Mouse (Mus musculus) R1 (cell line): Measurements from ENCODE around the gene Gbx2.

Source experiments
- DNase-seq: peaks from one replicate; pipeline ENCODE4 v3.0.0-alpha.2; 2018; ENCODE audit warnings: low read depth, low spot score

The Gbx2 gene

DNA sequence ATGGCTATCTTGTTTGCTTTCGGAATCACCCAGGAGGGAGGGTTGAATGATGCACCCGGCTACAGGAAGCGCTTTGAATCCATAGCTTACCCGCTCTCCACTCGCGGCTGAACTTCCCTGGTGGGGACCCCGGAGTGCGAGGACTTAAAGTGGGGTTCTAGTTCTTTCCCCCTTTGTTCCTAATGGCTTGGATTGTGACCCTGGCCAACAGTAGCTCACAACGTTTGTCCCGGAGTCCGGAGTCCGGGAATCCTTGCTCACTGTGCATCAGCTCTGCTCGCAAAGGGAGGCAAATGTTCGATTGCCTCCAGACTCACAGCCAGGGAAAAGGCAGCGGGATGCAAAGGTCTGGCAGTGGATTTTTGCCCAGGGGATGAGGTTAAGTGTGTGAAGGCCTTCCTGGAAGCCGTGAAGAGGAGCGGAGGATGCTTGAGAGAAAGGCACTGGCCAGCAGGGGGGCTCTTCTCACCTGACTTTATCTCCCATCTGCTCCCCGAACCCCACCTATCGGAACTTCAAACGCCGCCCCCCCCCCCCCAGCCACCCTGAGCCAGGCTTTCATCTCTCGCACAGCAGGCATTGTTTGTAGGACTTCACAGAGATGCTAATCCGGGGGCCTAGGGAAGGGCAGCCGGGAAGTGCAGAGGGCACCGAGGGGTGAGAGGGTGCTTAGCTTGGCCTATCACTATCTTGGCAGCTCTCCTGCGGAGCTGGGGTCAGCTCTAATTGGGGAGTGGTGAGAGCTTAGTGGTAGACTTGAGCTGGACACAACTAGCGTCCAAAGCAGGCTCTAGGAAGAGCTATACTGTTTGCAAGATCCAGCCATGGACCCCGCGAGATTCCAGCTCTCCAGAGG is 4.7 kb upstream of the Gbx2 start:
- DNase-seq = no peak

DNA sequence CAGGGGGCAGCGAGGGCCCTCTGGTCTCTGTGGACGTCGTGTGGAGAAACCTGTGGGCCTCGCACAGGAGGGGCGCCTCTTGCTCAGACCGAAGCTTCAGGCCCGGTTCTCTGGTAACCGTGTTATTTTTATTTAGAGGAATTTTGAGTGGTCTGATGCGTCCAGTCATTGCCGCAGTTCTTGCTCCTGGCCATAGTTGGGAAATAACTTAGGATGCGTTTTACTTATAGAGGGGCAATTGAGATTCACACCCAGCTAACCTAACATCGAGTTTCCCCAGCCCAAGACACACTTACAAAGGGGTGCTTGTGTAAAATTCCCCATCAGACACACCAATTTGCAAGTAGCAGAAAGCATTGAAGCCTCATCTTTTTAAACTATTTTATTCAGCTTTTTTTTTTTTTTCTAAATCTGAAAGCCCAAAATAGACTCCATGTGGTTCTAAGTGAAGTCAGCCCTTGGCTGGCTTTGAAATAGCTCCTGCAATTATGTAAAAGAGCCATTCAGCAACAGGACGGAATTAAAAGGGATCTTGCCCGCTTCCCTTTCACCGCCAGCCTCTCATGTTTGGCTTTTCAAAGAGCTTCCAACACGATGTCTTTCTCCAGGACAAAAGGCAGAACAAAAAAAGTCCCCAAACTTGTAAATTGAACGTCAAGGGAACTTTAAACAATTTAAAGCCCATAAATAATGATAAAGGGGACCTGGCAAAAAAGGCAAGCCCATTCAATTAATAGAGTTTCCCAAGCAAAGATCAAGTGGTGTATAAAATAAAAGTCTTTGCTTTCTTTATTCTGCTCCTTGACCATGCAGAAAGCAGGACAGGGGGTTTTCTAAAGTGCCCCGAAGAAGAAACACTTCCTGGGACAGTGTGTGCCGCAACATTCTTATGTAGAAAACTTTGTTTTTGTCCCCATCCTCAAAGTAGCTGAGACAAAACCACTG is 3.6 kb upstream of the Gbx2 start:
- DNase-seq = no peak

DNA sequence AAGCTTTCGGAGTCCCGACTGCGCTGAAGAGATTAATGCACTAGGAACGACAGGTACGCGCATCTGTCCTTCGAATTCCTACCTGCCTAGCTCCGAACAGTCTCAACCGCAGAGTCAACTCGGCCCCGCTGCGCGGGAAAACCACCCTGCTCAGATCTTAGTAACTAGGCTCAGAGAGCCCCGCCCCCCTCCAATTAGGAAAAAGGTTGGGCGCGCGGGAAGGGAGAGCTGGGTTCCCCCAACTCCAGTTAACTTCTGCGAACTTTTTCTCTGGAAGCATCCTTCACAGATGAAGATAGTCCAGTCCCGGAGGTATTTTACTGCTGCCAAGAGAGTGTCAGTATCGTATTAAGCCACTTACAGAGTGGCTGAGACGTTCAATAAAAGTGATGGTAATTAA is 2.8 kb upstream of the Gbx2 start:
- DNase-seq = peak; percentile 76

DNA sequence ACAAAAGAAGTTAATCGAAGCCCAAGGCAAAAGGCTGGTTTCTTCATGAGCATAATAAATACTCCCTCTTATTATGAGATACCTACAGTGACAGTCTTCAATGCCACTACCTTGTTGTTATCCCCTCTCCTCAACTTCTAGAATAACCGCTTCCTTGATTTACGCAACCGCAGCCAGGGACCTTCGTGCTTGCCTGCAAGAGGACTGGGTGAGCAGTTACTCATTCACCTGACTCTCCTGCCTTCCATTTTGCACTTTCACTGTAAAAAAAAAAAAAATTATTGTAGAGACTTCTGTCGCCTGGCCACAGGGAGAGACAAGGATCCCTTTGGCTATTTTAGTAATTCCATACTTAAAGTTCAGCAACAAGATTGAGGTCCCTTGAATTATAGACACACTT is 2.0 kb upstream of the Gbx2 start:
- no peak for DNase-seq

DNA sequence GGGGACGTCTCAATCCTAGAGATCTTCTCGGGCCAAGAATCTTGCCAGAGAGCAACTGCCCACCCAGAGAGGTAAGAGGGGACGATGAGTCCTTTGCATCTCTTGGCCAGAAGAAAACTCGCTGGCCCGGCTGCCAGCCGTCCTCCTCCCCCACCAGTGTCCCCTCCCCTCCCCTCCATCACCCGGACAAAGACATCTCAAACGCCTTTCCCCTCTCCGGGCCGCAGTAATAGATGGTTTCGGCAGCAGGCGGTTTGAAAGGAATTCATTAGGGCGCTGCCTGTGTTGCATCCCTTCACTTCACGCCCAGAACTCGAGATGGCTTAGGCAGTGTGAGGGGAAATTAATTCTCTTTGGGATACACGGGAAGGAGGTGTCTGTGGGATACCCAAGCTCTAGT is 1.6 kb upstream of the Gbx2 start:
- no peak for DNase-seq

DNA sequence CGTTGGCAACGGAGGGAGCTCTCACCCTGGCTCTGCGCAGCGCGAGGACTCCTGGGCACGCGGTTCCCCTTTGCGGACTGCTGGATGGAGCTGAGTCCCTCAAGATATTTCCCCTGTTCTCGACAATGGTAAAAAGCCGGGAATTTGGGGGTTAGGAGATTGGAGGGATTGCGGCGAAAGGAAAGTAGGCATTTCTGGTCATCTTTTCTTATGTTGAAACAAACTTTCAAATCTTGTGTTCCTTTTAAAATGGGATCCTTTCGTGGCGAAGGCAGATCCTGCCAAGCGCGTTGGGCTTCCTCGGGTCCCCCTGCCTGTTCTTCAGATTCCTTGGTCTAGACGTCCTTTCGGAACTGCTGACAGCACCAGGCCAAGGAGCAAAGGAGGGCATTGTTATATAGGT is 1.0 kb upstream of the Gbx2 start:
- no peak for DNase-seq

DNA sequence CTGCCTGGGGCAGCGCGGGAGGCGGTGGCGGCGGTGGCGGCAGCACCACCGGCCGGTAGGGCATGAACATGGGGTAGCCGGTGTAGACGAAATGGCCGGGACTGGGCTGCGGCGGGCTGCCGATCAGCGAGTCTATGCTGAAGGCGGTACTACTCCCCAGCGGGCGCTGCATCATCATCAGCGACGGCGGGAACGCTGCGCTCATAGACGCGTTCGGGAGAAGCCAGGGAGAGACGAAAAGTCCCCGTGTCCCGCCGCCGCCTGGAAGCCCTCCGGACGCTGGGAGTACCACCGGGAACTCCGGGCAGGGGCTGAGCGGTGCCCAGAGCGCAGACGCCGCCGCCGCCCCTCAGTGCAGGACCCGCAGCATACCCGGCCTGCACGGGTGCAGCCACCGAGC is 428 bp downstream of the Gbx2 start:
- DNase-seq = no peak

DNA sequence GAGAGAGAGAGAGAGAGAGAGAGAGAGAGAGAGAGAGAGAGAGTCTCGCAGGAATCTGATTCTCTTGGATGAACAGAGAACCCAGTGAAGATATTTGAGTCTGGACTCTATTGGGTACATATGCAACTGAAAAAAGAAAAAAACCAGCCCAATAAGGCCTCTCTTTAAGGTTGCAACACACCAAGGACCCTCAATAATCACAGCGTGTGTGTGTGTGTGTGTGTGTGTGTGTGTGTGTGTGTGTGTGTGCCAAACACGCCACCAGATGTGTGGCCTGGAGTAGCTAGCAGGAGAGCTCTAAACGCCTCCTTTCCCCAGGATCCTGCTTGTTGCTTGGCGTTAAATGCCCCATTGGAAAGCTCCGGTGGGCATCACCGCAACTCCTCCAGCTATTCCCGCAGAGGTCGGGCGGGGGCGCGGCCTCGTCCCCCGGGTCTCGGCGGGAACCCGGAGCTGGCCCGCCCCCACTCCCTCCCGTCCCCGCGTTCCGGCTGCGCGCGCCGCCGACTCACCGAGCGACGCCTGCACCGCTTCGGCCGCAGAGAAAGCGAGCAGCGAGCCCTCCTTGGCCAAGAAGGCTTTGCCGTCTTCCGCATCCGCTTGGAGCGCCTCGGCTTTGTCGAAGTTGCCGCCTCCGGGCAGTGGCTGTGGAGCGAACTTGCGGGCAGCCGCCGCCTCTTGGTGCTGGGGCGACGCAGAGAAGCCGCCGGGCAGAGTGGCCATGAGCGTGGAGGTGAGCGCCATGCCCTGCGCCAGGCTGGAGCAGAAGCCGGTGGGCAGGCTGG is 1.1 kb downstream of the Gbx2 start:
- no peak for DNase-seq

DNA sequence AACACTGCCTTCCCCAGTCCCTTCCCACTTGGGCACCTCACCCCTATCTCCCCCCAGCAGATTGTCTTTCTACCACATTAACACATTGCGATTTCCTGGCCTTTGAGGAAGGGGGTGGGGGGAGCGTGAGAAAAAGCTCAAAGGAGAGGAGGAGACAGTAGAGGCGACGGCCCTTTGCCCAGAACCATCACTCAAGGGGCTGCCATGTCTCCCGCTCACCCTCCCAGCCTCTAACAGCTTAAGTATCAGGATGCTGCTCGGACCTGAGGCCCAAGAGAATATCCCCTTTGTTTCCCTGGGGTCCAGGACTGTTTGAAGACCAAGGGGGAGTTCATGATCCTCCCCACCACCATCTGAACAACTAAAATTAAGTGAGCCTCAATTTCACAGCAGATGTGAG is 1.8 kb downstream of the Gbx2 start:
- DNase-seq = no peak

DNA sequence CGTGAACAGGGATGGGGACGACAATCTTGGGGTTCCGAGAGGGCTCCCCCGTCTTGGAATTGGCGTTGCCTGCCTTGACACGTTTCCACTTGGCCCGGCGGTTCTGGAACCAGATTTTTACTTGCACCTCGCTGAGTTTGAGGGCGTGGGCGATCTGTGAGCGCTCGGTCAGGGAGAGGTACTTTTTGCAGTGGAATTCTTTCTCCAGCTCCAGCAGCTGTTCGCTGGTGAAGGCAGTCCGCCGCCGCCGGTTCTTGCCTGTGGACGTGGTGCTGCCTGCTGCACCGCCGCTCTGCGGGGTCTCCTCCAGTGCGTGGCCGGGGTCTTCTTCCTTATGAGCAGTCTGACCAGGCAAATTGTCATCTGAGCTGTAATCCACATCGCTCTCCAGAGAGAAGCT is 2.3 kb downstream of the Gbx2 start:
- no peak for DNase-seq

DNA sequence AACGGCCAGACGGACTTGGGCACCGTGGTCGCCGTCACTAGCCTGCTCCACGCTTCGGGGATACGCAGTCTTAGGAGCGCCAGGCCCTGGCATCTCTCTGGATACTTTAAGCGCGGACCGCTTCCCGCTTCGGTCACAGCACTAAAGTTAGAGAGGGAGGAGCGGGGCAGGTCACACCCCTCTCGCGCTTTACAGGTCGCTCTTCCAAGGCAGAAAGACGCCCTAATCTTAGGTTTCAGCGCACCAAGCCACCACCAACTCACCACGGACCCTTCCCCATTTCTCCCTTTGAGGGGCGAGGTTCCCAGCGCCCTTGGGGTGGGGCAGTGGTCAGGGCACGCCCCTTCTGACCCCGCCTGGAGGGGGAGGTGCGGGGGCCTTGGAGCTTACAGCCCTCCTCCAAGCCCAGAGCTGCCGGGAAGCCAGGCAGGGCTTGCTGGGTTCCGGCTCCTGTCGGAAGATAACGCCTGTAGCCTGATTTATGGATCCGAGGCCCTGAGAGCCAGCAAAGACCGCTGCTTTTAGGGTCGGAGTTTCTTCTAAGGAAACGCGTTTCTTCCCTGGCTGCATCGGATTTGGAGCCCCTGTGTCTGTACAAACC is 3.8 kb downstream of the Gbx2 start:
- DNase-seq = peak; percentile 82

DNA sequence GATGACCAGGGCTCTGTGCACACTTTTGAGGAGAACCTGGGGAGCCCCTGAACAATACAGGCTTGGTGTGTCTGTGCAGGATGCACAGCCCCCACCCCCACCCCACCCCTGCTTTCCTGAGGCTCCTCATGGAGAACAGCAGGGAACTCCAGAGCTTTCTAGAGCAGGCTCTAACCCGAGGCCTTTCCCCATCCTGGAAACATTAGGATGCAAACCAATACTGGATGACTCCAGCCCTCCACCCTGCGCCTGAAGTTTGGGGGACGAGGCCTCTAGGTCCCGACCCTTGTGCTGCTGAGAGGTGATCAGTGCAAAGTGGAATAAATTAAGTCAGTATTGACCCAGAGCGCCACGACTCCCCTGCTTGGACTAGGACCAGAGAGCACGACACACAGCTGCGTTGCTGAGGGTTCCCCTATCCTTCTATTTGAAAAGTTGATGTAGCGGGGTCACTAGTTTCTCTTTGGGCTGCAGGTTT is 4.4 kb downstream of the Gbx2 start:
- DNase-seq = no peak

DNA sequence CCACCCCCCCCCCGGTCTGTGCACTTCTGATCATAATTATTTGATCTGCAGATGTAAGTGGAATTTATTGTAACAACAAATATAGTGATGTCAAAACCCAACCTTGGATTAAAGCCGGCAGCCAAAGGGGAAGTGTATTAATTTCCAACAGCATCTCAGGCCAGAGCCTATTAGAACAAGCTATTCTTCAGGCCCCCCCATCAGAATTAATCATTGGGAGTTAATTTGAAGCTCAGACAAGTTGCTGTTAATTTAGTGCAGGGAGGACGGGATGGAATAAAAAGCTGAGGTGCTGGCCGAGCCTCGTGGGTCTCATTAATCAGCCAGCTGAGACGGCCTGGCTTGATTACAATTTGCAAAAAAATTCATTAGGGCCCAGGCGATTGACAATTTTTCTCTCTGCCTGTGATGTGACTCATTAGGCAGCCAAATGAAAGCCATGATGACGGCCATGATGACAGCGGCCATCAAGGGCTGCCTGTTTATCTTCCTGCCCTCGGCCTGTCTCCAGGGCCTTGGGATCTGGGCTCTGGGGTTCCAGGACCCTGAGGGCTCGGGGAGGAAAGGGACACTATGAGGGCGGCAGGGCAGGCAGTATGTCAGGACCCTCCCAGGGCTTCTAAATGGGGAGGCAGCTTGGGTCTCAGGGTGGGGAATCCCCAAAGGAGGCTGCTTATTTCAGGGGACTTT is 5.3 kb downstream of the Gbx2 start:
- no peak for DNase-seq

DNA sequence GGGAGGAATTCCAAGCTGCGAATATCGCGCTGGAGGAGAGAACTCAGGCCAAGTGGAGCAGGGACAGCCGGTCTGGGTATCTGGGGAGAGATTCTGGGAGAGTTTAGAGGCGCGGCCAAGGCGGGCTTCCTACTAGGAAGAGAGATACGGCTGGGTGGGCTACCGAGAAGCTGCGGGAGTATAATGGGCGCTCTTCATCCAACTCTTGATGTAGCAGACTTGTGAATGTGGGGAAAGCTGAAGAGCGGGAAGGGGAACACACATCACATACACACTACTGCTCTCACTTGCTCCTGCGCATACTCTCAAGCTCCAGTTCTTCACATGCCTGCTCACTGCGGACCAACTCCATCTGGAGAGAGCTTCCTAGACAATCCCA is 7.3 kb downstream of the Gbx2 start:
- DNase-seq = no peak

DNA sequence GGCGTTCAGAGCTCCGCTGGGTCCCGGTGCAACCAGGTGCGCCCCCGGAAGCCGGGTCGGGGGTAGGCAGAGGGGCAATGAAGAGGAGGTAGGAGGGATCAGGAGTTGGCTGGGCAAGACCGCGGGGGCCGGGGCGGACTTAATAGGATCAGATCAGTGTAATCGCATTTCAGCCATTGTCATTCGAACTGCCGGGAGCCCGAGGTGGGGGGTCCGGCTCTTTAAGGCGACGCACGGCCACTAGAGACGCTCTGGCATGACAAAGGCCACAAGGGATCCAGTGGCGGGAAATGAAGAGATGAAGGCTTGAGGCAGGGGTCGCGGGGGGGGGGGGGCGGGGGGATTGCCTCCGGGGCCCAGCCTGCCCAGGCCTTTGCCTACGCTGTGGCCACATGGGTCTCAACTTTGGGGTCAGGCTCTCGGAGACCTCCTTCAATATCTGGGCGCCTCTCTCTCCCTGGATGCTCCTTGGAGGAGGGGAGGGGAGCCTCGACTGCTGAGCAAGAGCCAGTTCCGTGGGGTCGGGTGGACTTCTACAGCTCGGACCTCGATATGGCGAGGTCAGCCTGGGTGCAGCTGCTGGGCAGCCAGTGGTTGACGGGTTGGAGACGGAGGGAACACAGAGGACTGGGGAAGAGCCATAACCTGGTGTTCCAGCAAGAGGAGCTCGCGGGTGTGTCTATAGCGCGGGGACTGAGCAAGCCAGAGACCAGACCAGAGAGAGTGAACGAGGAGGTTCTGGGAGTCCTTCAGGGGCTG is 7.9 kb downstream of the Gbx2 start:
- peak; percentile 70 for DNase-seq

DNA sequence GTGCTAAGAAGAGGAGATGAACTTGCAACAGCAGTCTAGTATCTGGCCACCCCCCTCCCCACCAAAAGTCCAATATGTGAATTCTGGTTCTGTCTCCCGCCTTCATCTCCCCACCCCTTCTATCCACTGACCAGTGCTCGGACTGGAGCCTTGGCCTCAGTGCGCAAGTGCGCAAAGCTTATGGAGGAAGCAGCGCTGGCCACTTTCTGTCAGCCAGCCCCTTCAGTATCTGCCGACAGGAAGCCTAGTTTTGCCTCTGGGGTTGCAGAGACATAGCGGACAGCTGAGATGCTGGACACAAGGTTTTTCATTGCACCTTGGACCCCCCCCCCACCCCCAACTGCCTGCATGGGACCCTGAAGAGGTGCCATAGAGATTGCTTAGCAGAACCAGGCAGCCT is 8.7 kb downstream of the Gbx2 start:
- no peak for DNase-seq

DNA sequence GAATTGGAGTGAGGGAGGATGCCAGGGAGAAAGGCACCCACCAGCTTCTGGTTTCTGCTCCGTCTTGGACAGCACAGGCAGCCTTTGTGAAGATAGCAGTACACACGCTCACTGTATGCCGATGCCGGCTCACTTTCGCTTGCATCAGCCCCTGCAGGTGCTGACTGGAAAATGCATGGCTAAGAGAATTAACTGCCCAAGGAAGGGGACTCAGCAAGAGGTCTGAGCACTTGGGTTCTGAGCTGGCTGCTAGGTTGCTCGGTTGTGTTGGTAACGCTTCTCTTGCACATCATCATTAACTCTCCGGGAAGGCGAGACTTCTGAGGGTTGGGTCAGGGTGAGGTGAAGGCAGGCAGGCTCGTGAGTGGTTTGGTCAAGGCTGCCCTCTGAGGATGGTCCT is 9.2 kb downstream of the Gbx2 start:
- peak; percentile 70 for DNase-seq

DNA sequence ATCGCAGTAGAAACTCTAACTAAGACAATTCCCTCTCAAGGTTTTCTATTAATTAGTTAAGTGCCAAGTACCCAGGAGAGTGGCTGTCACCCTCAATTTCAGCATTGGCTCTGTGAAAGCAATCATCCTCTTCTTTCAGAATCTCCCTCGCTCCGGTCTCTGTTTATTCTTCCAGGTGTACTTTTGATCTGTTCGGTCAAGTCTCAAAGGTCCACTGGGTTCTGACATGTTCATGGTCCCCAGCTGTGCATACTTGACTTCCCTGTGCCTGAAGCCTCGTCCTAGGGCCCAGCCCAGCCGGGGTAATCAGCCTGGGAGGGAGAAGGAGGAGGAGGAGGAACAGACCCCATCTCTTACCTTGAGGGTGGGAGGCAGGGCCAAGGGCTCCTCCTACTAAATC is 11.8 kb downstream of the Gbx2 start:
- DNase-seq = no peak

DNA sequence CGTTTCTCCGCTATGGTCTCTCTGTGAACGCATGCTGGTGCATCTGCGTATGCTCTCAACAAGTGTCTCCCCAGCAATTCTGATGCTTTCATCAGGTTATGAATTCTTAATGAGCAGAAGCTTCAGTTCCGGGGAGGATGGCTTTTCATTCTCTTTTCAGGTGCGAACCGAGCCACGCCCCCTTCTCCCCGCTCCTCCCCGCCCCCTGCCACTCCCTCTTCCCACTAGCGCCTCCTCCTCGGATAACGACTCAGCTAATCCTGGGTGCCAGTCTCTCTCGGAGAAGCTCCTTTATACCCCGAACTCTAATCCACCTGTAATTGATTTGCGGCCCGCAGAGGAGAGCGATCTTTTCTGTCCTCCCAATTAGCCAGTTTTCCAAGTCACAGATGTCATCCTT is 12.9 kb downstream of the Gbx2 start:
- DNase-seq = peak; percentile 66

DNA sequence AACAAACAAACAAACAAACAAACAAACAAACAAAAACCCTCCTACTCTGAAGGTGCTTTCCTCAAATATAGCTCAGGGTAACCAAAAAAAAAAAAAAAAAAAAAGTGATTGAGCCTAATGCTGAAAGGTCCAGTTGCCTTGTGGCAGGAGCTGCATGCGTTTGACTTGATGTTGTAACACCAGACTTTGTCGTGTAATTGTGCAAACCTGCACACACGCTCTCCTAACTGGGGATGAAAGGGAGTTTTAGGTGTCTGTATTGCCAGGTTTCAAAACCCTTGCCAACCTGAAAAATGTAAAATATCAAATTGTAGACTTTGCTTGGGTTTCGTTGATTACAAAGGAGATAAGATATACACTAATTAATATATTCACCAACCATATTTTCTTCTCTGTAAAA is 17.4 kb downstream of the Gbx2 start:
- DNase-seq = no peak
